Mouse (Mus musculus) splenic B cell, adult 2 months (primary cell): Measurements from ENCODE around the gene Dcdc2b.

Experiments used
- DNase-seq: peaks from one replicate; pipeline ENCODE4 v3.0.0-alpha.2; 2011; ENCODE audit warnings: low read depth, low spot score
- H3K27me3 ChIP-seq: 2 replicates; pipeline ENCODE4 v1.6.1; 2012; ENCODE audit warnings: mild to moderate bottlenecking, low read length, moderate library complexity, mixed read lengths; ENCODE audit not compliant: control insufficient read depth, poor library complexity, insufficient read depth, severe bottlenecking
- H3K36me3 ChIP-seq: 2 replicates; pipeline ENCODE4 v1.6.1; 2012; ENCODE audit warnings: mild to moderate bottlenecking, low read length, moderate library complexity, mixed read lengths; ENCODE audit not compliant: control insufficient read depth, poor library complexity, insufficient read depth, severe bottlenecking

Dcdc2b gene

GRCm38 (mm10) chr4:129577688-129578087 lies 36.4 kb downstream of the Dcdc2b start:
- Histone ChIP-seq H3K27me3 (no peaks in the 10 kb centered on the region), H3K36me3 (no peaks in the 10 kb centered on the region)
- DNase-seq = no peak

DNA sequence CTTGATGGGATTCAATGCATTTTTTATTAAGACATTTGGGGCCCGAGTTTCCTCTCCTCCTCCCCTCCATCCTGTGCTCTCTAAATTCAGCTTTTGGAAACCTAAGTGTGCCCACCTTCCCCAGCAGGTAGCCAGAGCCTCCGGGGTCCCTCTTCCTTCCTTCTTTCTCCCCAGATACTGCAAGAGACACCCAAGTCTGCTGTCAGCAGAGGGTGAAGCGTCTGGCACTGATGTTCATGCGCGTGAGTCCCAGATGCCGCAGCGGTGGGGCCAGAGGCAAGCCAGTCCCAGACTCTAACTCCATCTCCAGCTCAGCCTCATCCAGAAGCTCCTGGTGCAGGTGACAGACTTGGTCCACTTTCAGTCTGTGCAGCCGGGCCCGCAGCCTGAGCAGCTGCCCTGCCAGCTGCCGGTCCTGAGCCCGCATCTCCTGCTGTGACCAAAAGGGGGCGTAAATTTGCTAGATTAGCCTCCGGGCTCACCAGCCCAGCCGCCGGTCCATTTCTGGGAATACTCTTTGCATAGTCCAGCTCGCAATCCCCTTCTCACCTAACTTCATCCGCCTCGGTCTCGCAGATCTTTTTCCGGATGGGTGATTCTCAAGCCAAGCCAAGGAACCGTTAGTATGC lies 37.1 kb downstream of the Dcdc2b start:
- peak; percentile 80 for DNase-seq
- no peaks in the 10 kb centered on the region for H3K36me3 ChIP-seq

DNA sequence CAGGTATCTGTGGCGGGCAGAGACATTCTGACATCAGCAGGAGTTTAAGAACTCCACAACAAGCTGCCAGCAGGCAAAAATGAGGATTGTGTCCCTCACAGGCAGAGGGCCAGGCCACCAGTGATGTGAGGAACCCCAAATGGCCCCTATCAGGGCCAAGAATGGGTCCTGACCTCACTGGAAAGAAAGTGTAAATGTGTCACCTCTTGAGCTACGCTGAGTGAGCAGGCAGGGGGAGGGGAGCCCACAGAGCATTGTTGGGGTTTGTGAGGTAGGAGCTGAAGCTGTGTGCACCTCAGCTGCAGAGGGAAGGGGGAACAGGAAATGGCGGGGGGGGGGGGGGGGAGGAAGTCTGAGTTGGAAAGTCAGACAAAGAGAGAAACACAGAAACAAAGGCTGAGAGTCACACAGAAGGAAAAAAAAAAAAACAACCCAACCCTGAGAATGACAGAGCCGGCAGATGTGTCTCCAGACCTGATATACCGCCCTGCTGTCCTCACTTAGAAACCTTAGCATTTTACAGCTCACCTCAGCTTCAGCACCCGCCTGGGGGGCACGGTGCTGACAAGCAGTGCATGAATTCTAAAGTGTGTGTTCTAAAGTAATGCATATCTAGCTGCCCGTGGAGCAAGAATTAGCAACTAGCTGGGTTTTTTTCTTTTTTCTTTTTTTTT lies 38.7 kb downstream of the Dcdc2b start:
- peak; percentile 97 for DNase-seq
- H3K36me3 ChIP-seq = no peaks in the 10 kb centered on the region
- no peaks in the 10 kb centered on the region for H3K27me3 ChIP-seq

More for the DNA sequence above, 37.1 kb downstream of the Dcdc2b start:
- no peaks in the 10 kb centered on the region for H3K27me3 ChIP-seq

DNA sequence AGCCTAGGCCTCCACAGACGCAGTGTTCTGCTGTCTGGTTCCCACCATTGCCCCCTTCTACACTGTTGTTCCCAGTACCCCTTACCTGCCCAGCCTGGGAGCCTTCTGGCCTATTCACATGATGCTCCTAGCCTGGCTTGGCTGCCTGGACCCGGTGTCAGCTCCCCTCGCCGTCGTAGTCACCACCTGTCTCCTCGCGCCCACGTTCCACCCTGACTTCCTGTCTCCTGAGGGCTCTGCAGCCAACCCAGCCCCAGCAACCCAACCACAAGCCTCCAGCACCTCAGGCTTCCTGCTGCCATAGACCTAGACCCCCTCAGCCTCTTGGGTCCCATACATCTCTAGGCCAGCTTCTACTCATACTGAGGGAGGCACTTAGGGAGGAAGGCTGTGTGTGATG lies 40.6 kb downstream of the Dcdc2b start, which contains the start of gene Lck:
Gene Lck (minus strand): TSS at position 212 of the 400 bp plus-strand sequence.
- Histone ChIP-seq H3K36me3 (no peaks in the 10 kb centered on the region), H3K27me3 (no peaks in the 10 kb centered on the region)
- peak; percentile 68 for DNase-seq

DNA sequence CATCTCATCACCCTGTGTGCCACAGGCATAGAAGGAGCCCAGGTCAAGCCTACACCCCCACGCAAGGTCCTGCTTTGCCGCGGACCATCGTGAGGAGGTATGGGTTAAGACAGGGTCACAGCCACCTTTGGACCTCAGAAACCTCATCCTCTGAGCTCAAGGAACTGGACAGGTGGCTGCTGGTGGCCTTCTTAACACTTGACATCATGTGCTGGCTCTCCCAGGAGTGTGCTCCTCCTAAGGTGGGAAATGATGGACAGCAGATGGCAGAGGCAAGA lies 41.0 kb downstream of the Dcdc2b start:
- Histone ChIP-seq H3K27me3 (no peaks in the 10 kb centered on the region), H3K36me3 (no peaks in the 10 kb centered on the region)
- no peak for DNase-seq

DNA sequence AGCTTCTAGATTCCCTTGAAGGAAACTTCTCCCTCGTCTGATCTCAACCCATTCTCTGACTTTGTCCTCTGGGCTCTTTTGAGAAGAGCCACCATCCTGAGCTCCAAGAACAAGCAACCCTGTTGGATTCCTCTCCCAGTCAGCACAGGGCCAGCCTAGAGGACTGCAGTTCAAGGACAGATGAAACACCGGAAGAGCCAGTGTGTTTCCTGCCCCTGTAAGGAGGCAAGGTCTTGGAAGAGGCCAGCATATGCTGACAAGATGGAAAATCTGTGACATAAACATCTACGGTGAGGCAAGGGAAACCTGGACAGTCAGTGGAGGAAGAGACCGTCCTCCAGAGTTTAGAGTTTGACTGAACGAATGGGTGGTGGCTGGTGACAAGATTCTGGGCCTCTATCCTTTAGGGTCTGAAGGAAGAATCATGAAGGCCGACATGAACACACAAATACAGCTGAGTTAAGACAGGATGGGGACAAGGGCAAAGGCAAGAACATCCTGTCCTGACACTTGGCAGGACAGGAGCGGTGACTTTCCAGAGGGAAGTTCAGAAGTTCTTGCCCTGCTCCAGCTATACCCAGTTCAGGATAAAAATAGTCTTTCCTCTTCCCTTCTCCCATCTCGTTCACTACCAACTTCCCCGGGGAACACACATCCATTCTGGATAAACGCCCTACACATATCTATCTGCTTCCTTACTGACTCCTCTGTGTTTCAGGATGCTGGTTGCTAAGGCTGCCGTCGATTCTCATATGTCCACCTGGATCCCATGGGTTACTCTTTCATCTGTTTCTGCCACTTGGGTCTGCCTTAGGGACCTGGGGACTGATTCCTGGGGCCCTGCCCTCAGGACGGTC lies 41.6 kb downstream of the Dcdc2b start:
- Histone ChIP-seq H3K36me3 (no peaks in the 10 kb centered on the region), H3K27me3 (no peaks in the 10 kb centered on the region)
- no peak for DNase-seq

DNA sequence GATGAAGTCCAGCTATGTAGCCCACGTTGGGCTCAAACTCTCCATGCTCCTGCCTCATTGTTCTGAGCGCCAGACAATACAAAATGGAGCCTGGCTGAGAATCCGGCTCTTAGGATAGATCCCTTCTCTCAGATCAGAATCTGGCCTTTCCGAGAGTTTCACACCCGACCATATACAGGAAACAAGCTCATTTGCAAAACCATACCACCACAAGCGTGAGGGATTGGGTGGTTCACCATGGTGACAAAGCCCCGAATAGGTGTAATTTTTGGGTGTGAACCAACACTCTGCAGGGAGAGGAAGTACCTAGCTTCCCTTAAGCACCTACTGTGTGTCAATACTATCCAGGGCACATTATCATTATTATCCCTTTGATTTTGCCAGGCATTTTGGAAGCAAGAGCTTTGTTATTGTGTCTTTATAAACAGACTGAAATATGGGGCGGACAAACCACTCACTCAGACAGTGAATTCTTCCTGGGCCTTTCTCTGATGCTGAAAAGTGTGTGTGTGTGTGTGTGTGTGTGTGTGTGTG lies 42.4 kb downstream of the Dcdc2b start:
- no peaks in the 10 kb centered on the region for H3K27me3 ChIP-seq
- no peak for DNase-seq
- no peaks in the 10 kb centered on the region for H3K36me3 ChIP-seq

DNA sequence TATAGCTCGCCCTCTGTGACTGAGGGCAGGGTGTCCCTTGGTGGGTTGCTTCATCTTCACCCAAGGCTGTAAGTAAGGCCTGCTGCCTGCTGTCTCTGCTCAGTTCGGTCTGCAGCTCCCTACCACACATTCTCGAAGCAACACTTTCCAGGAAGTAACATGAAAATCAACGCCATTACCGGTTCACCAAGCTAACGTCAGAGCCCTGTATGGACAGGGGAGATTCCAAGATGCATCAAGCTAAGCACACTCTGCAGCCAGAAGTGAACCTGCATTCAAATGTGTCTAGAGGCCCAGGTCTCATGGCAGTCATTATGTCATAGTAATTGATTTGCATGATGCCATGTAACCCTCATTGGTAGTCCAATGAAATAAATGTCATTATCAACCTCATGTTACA lies 44.0 kb downstream of the Dcdc2b start:
- DNase-seq = peak; percentile 66
- no peaks in the 10 kb centered on the region for H3K36me3 ChIP-seq
- H3K27me3 ChIP-seq = no peaks in the 10 kb centered on the region

GRCm38 (mm10) chr4:129568366-129568765 lies 45.7 kb downstream of the Dcdc2b start:
- Histone ChIP-seq H3K27me3 (no peaks in the 10 kb centered on the region), H3K36me3 (no peaks in the 10 kb centered on the region)
- no peak for DNase-seq

DNA sequence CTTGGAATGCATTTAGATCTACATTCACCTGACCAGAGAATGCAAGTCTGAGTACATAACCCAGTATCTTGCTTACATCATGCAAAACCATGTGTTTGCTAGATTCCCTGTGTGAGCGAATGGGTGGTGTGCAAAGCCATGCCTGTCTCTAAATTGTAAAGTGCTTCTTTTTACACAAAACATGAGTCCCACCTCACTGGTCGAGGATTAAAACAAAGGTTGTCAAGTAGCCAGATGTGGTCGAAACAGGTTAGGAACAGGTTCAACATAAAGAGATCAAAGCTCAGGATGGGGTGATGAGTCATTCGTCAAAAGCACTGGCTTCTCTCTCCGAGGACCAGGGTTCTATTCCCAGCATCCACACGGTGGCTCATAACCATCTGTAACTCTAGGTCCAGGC lies 48.9 kb downstream of the Dcdc2b start:
- DNase-seq = no peak
- no peaks in the 10 kb centered on the region for H3K27me3 ChIP-seq
- no peaks in the 10 kb centered on the region for H3K36me3 ChIP-seq

- no peaks in the 10 kb centered on the region for H3K36me3 ChIP-seq
- no peaks in the 10 kb centered on the region for H3K27me3 ChIP-seq
- DNase-seq = no peak
Measured at GRCm38 (mm10) chr4:129563718-129564117, 50.3 kb downstream of the Dcdc2b start.

- no peak for DNase-seq
- Histone ChIP-seq H3K27me3 (no peaks in the 10 kb centered on the region), H3K36me3 (no peaks in the 10 kb centered on the region)
Measured at GRCm38 (mm10) chr4:129561184-129561583, 52.9 kb downstream of the Dcdc2b start.
